Mouse (Mus musculus) frontal cortex, postnatal 36 days (tissue): ENCODE results near the gene Pard3b.
A peak's percentile ranks its signal among the peaks of the same experiment; 100 is the strongest.

Source experiments
- DNase-seq, 2 experiments: peaks; one replicate each; pipeline ENCODE4 v3.0.0; 2022; ENCODE audit warnings: low spot score in 2 of 2

Gene Pard3b

DNA sequence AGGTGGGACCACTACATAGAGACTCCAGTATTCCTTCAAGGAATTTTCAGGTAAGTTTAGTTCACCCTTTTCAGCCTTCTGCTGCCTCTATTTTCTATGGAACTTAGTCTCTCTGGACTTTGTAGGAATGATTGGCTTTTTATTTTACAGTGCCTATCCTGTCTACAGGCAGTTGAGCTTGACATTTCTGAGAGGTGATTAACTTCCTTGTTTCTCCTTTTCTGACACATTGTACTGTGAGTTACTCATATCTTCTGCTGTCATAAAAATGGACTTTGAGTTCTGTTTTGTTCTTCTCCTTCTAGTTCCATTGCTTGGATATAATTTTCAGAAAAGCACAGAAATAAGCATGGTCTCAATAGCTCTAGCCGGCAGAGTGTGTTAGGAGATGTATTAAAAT lies 112.4 kb downstream of the Pard3b start:
- no peak for DNase-seq

- no peak for DNase-seq
Measured at GRCm38 (mm10) chr1:61756771-61757170, 118.1 kb downstream of the Pard3b start.

- DNase-seq: peak; percentile 35 to 77
Measured at GRCm38 (mm10) chr1:61771213-61771612, 132.6 kb downstream of the Pard3b start.

- DNase-seq: no peak
Measured at GRCm38 (mm10) chr1:61778731-61779130, 140.1 kb downstream of the Pard3b start.

GRCm38 (mm10) chr1:61779906-61780305 lies 141.3 kb downstream of the Pard3b start:
- DNase-seq: no peak

- DNase-seq: no peak
Measured at GRCm38 (mm10) chr1:61796296-61796695, 157.7 kb downstream of the Pard3b start.

GRCm38 (mm10) chr1:61820213-61820612 lies 181.6 kb downstream of the Pard3b start:
- DNase-seq: no peak

- no peak for DNase-seq
Measured at GRCm38 (mm10) chr1:61825560-61826191, 187.1 kb downstream of the Pard3b start.

DNA sequence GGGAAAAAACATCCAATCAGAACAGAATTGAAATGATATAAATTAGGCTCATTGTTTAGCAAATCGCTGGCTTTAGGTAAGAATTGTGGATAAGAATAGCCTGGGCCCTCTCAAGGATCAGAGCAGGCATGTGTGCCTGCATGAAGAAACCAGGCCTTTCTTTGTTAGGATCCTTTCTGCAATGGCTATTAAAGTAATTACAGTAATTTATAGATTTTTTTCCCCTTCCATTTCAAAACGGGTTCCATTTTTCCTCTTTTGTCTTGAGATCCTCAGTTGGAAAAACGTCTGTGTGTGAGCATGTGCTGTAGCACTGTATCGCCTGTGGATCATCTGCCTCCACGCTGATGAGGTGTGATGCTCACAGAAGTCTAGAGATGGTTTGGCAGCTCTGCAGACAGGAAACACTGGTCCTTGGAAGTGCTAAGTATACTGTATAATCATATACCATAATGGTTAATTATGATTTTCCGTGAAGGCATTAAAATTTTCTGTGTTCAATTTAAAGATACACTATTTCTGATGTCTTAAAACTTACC lies 198.5 kb downstream of the Pard3b start:
- DNase-seq: no peak

- DNase-seq: no peak
Measured at GRCm38 (mm10) chr1:61846606-61847005, 208.0 kb downstream of the Pard3b start.

DNA sequence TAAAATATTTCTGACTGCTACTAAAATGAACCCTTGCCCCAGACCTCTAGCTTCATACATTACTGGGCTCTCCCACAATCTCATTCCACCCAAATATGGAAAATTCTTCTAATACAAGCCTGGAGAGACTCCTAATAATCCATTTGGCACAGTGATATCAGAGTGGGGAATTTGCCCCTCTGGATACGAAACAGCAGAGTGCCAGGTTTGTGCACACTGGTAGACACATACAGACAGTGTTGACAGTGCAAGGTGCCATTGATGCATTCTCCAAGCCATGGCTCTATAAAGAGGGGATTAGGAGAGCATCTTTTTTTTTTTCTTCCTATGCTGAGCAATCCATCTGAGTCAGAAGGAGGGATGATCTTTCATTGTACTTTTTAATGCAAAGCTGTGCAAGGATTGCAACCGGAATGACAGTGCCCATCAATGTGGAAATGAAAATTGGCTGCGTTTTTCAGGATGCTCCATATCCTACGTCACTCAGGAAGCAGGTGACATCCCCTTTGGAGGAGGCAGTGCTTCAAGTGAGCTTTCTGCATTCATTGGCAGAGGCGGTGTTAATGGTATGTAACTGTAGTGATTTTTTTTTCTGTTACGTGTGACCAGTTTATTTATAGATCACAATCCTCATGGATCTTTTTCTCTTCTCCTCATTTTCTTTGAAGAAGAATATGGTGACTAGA lies 210.5 kb downstream of the Pard3b start:
- no peak for DNase-seq

GRCm38 (mm10) chr1:61850471-61850870 lies 211.8 kb downstream of the Pard3b start:
- no peak for DNase-seq

DNA sequence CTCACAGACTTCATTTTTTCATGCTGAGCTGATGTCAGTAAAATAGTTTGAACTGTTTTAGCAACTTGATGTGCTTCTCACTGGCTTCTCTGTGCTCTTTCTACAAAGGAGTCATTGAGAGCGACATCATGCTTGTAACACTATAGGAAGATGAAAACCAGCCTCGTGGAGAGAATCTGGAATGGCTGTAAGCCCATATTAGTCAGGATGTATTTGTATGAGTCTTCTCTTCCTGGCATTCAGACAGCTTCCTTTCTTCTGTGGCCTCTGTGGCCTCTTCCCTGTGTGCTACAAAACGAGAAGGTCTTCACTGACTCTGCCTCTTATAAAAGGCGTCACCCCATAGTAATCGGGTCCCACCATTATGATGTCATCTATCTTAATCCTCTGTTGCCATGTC lies 212.6 kb downstream of the Pard3b start:
- DNase-seq: no peak

GRCm38 (mm10) chr1:61867286-61868082 lies 228.9 kb downstream of the Pard3b start:
- DNase-seq: no peak

DNA sequence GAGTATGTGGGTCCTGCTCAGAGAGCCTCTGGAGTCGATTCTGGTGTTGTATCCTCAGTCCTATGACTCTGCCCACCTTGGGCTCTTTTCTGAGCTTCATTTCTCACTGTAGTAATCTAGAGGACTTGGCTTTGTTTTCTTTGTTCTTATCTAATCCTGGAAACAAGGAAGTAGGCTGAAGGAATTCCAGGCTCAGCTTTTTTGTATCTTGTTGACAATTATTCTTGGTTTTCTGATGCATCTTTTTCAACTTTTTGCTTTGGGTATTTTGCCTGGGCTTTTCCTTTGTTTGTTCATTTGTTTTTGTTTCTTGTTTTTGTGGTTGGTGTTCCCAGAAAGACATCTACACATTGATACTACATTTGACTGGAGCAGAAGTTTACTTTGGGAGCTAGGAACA lies 236.3 kb downstream of the Pard3b start:
- DNase-seq: no peak

GRCm38 (mm10) chr1:61879706-61880470 lies 241.3 kb downstream of the Pard3b start:
- no peak for DNase-seq

DNA sequence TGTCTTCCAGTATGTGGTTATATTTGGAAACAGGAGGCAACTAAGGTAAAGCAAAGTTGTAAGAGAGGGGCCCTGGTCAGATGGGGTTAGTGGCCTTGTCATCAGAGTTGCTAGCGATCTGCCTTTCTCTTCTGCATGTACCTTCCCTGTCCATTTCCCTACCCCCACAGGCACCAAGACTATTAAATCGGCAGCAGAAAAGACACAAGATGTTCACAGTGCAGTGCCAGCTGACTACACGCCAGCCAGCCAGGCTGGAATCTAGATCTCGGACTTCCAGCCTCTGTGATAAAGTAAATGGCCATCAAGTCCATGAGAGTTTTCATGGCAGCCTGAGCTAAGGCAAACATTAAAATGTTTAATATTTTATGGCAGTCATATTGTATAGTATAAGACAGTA lies 257.4 kb downstream of the Pard3b start:
- no peak for DNase-seq

DNA sequence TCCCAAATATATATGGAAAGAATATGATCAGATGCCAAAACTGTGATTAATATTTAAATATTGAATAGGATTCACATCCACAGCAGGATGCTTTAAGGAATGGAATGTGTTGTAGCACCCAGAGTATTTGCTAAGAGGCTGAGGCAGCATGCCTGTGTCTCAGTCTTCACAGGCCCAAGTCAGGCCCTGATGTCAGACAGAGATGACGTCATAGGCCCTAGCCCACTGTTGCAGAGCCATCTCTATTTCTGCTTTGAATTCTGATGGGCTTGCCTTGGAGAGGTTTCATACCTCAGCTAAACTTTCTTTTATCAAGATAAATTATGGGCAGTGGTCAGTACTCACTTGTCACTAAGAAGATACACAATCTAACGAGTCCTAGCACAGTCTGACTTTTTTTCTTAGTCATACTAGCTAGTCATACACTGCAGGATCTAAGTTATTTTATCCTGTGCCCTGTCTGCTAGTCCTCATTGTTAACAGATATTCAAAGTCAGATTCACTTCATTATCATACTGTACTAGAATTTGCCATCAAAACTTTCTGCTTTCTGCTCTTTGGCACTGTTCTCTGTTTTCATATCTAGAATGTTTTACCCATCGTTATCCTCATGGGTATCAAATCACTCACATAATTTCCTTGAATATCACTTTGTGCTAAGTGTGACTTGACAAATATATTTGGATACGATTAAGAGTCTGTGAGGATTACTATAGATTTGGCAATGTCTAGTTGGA lies 264.8 kb downstream of the Pard3b start:
- DNase-seq: no peak

GRCm38 (mm10) chr1:61904036-61904435 lies 265.4 kb downstream of the Pard3b start:
- DNase-seq: no peak

DNA sequence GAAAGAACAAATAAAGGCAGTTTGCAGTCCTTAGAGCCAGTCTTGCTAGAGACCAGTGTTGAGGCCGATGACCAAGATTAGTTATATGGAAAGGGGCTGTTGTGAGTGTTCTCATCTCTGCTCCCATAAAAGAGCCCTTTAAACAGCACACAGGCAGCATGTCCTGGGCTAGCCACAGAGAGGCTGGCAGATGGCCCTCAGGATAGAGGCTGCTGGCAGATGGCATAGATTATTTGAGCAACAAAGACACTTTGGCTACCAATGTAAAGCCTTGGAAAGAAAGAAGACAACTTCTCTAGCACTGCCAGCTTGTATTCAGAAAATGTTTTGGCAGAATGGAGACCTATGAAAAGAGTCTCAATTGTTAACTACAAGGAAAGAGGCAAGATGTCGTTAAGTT lies 274.3 kb downstream of the Pard3b start:
- no peak for DNase-seq

DNA sequence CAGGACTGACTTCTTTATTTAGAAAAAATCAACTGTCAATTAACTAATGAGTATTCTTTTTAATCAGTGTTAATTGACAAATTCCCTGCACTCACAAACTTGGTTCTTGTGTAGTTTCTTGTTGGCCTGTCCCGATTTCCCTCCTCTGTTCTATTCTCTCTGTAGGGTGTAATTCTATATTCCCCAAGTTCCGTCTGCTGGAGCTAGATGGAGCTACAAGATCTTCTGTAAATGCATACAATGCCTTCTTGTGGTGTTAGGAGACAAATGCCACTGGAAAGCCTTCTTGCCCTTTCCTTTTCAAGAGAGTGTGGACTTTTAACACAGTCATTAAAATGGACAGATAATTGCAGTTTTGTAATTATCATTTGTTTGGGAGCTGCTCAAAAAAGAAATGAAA lies 286.3 kb downstream of the Pard3b start:
- DNase-seq: peak; percentile 6 to 34
